Mouse (Mus musculus) liver, adult 2 months (tissue): ENCODE results near the gene Adcy2.

Experiments used
- CTCF ChIP-seq: fragments of 200-500 bp; IDR thresholded peaks from 2 replicates; pipeline ENCODE4 v1.5.1; 2011; ENCODE audit warnings: low read depth, low read length, control low read depth
- POLR2A ChIP-seq: fragments of 200-500 bp; IDR thresholded peaks from 2 replicates; pipeline ENCODE4 v1.6.1; 2011; ENCODE audit warnings: low read length, control low read depth; ENCODE audit not compliant: insufficient read depth; ENCODE audit errors: extremely low read depth

DNA sequence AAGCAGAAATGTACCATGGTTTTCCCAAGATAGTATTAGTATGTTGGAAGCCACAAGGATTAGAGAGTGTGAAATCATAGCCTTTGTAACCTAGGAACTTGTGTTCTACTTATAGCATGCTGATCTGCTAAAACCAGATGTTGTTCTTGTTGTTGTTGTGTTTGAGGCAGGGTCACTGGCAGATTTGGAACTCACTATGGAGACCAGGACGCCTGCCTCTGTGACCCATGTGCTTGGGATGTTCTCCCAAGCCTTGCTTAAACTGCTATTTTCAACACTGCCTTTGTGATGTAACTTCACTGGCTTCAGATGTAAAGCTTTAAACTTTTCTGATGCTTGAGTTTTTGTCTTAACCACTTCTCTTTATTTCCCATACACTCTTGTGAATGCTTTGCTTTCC is 216.2 kb downstream of the Adcy2 start:
- TF ChIP-seq CTCF: no peak
- TF ChIP-seq POLR2A: no peak
